Mouse (Mus musculus) urinary bladder, postnatal 0 days (tissue): ENCODE measurements around the gene Zfp935. TPM values are rescaled to one million over a fixed set of nuclear protein-coding genes. Genes with fewer than 3 reads are reported as not detected.

Experiments
- microRNA-seq: library from miRNA; unstranded; fragments of <30 nt; microRNA quantifications from one replicate; pipeline ENCODE4, GENCODE M21; 2016
- polyA plus RNA-seq: library from polyadenylated mRNA; unstranded; fragments of >200 nt; fragmentation: Nextera tagmentation; extraction: Ambion mirVana; gene quantifications from 2 replicates; pipeline ENCODE4 v1.2.1, GENCODE M21; 2015

Zfp935 gene
- polyA plus RNA-seq, result not detected in 2 replicates

DNA sequence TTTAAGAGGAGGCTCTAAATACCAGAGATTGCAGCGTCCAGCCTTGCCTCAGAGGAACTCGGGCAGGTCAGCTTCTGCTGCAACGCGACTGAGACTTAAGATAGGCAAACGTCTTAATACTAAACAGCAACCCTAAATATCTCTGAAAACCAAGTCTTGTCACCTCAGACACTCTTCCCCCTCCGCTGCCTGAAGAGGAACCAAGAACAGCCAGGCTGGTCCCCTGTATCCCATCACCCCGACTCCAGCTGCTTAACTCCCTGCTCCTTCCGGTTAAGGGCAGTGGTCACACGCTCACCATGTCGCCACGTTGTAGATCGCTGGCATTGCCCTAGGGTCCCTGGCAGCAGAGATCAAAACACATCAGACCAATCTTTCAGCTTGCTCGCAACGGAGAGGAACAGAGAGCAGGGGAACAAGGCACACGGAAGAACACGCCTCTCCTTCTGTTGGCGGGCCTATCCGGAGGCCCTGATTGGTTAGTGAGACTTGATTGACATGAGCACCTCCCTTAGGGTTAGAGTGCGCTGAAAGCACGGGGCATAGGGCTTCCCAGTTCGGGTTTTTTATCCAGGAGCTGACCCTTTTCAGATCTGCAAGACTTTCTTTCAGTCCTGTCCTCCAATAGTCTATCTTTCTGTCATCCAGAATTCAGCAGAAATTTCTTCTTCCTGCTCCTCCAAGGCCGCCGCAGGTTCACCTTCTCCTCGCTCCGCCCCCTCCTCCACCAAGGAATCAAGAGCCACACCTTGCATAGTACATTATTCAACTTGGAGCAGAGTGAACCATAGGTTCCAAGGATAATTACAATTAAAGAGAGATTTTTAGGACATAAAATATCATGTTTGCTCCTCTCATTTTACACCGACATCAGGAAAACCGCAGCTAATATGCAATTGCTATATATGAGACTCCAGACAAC lies at the start of gene Zfp935:
TSS of gene Zfp935 (minus strand) at position 323 of the 922 bp plus-strand sequence.

DNA sequence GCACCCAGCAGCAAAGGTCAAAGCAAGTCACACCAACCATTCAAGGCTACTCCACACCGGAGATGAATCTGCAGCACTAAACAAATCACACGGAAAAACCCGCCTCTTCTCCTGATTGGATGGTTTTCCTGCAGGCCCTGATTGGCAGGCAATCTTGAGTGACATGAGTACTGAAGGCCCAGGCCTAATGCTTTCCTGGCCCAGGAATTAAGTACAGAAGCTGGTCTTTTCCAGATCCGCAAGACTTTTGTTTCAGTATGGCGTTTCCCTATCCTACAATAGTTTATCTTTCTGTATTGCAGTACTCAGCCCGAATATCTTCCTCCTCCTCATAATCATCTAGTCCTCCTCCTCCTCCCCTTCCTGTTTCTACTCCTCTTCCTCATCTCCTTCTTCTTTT lies 12.8 kb upstream of the Zfp935 start, which contains the start of gene Zfp934:
TSS of gene Zfp934 (minus strand) at position 101 of the 400 bp plus-strand sequence.

GRCm38 (mm10) chr13:62466424-62467334 lies 91.6 kb downstream of the Zfp935 start, which contains the start of gene Gm49359:
Gene Gm49359 (minus strand): TSS chr13:62466832.

Small RNA genes within 50 kb of the gene (microRNA-seq; reads per million reads assigned to microRNA genes)
- not detected for gene Gm22256

Other genes starting within 250 kb of the Zfp935 start
- 3.0 and 3.8 TPM in 2 replicates for gene Gm3604, start 175.3 kb downstream of the Zfp935 start, polyA plus RNA-seq
- 6.9 and 8.2 TPM in 2 replicates for gene Gm49359, start 91.7 kb downstream of the Zfp935 start, polyA plus RNA-seq
- gene Zfp934, start 12.7 kb upstream of the Zfp935 start, polyA plus RNA-seq, result 5.9 and 7.5 TPM in 2 replicates
- 8.4 and 8.8 TPM in 2 replicates for gene 6720489N17Rik, start 65.7 kb upstream of the Zfp935 start, polyA plus RNA-seq
- gene Platr25, start 202.2 kb upstream of the Zfp935 start, polyA plus RNA-seq, result 14.8 and 20.0 TPM in 2 replicates
- gene Gm5141, start 227.3 kb upstream of the Zfp935 start, polyA plus RNA-seq, result 3.9 TPM in 2 replicates